Mouse (Mus musculus) ES-E14 (cell line): ENCODE results near the gene Gng5. TPM values are rescaled to one million over a fixed set of nuclear protein-coding genes. Genes with fewer than 3 reads are reported as not detected.

Experiments used
- DNase-seq: peaks from one replicate; pipeline ENCODE4 v3.0.0-alpha.2; 2013; ENCODE audit warnings: low read depth, low spot score
- H3K27ac ChIP-seq: 2 replicates; pipeline ENCODE4 v1.5.1; 2012; ENCODE audit warnings: low read depth, mild to moderate bottlenecking, low read length, moderate library complexity, mixed read lengths; ENCODE audit not compliant: poor library complexity, insufficient read depth, severe bottlenecking
- H3K36me3 ChIP-seq: 2 replicates; pipeline ENCODE4 v1.6.1; 2012; ENCODE audit warnings: mild to moderate bottlenecking, low read length, moderate library complexity, mixed read lengths; ENCODE audit not compliant: control insufficient read depth, poor library complexity, insufficient read depth, severe bottlenecking
- H3K4me1 ChIP-seq, 2 experiments: fragments of 150-350 bp in 1 of 2; sonication (generic) in 1 of 2; 2 replicates each; pipeline ENCODE4 v1.6.1; 2012; ENCODE audit warnings: low read length in 2 of 2, mild to moderate bottlenecking in 1 of 2, mixed read lengths in 1 of 2; ENCODE audit not compliant: control insufficient read depth in 2 of 2, insufficient read depth in 2 of 2, poor library complexity in 1 of 2
- H3K4me3 ChIP-seq, 2 experiments: fragments of 150-350 bp in 1 of 2; sonication (generic) in 1 of 2; 2 replicates each; pipeline ENCODE4 v1.5.1; 2012; ENCODE audit warnings: low read length in 2 of 2, low read depth in 1 of 2, mild to moderate bottlenecking in 1 of 2, mixed read lengths in 1 of 2; ENCODE audit not compliant: insufficient read depth in 1 of 2, poor library complexity in 1 of 2, severe bottlenecking in 1 of 2
- H3K9ac ChIP-seq: 2 replicates; pipeline ENCODE4 v1.6.1; 2012; ENCODE audit warnings: low read depth, mild to moderate bottlenecking, low read length, mixed read lengths; ENCODE audit not compliant: poor library complexity, insufficient read depth, severe bottlenecking
- H3K9me3 ChIP-seq: fragments of 150-350 bp; sonication (generic); 2 replicates; pipeline ENCODE4 v1.6.1; 2012; ENCODE audit warnings: low read depth, mild to moderate bottlenecking, low read length; ENCODE audit not compliant: control insufficient read depth, insufficient read depth
- CHD2 ChIP-seq: IDR thresholded peaks from 2 replicates; pipeline ENCODE4 v1.6.1; 2014; ENCODE audit warnings: mild to moderate bottlenecking, low read depth, low read length, inconsistent platforms
- HCFC1 ChIP-seq: IDR thresholded peaks from 2 replicates; pipeline ENCODE4 v1.6.1; 2012; ENCODE audit warnings: low read length, inconsistent platforms, borderline replicate concordance; ENCODE audit not compliant: insufficient read depth
- MAFK ChIP-seq: IDR thresholded peaks from 2 replicates; pipeline ENCODE4 v1.6.1; 2014; ENCODE audit warnings: mild to moderate bottlenecking, low read depth, low read length, inconsistent platforms; ENCODE audit not compliant: insufficient read depth
- ZC3H11A ChIP-seq: IDR thresholded peaks from 2 replicates; pipeline ENCODE4 v1.6.1; 2012; ENCODE audit warnings: low read depth, mild to moderate bottlenecking, inconsistent platforms, low read length, borderline replicate concordance
- ZNF384 ChIP-seq: IDR thresholded peaks from 2 replicates; pipeline ENCODE4 v1.6.1; 2012; ENCODE audit warnings: low read depth, low read length, inconsistent platforms
- in situ Hi-C, 2 experiments: fragments of 600-800 bp; cut with MboI; formaldehyde crosslinking; loops; one replicate each; pipeline ENCODE4 v1.15.1; 2025; ENCODE audit warnings: low sequenced_read_pairs in 2 of 2, inconsistent platforms in 1 of 2; ENCODE audit not compliant: unreplicated experiment in 2 of 2
- total RNA-seq: library from RNA; depleted of rRNA; stranded (reverse); fragments of 300-350 nt; gene quantifications from 2 replicates; pipeline ENCODE4 v1.2.3, GENCODE M21; 2012

The Gng5 gene
- total RNA-seq, 1 experiment = 234 TPM

DNA sequence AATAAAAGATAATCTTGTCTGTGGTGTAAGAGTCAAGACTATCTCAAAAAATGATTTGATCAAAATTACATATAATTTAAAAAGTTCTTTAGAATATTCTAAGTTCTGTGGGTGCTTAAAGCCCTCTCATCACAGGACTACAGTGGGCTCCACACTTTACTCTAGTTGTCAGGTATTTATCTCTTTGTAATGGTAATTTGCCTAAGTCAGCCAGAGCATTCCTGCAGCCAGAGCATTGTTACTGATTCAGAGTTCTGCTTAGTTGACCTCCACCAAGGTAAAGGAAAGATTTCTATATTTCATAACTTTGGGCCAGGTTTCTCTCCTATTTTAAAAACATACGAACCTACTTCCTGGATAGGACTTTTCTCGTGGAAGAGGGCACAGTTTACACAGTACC is 30.4 kb upstream of the Gng5 start:
- H3K4me1 ChIP-seq = peaks cover 0 to 4% of the 10 kb centered on the region in 2 experiments; a peak in 2 of 4 replicates
- H3K36me3 ChIP-seq = no peaks in the 10 kb centered on the region
- H3K9me3 ChIP-seq = no peaks in the 10 kb centered on the region
- no peak overlapping the region for H3K27ac ChIP-seq
- in situ Hi-C loops = no loop called here
- no peak for DNase-seq
- no peak for TF ChIP-seq HCFC1
- 0 out of 2 replicates have a peak, but pooled peaks have one; percentile 42 for TF ChIP-seq CHD2
- no peak for TF ChIP-seq MAFK
- no peak for TF ChIP-seq ZNF384
- no peak for TF ChIP-seq ZC3H11A
- H3K4me3 ChIP-seq = no peak overlapping the region
- no peak overlapping the region for H3K9ac ChIP-seq

DNA sequence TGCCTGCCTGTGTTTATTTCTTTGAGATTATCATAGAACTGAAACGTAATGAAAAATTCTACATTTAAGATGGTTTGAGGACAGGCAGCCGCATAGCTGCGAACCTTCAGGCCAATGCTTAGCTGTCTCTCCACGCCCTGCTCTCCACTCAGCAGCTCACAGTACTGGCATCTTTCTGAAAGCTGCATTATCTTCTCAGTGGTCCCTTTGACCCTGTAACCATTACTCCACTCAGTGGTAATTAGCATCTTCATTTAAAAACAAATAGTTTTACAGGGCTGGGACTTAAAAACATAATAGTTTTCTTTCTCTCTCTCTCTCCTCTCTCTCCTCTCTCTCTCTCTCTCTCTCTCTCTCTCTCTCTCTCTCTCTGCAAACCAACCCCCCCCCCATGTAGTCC is 26.9 kb upstream of the Gng5 start:
- no peak overlapping the region for H3K4me3 ChIP-seq
- peaks cover 0 to 4% of the 10 kb centered on the region in 2 experiments; a peak in 2 of 4 replicates for H3K4me1 ChIP-seq
- TF ChIP-seq CHD2 (no peak), ZNF384 (no peak), HCFC1 (no peak), ZC3H11A (no peak), MAFK (no peak)
- H3K36me3 ChIP-seq = no peaks in the 10 kb centered on the region
- DNase-seq = no peak
- no peaks in the 10 kb centered on the region for H3K9me3 ChIP-seq
- in situ Hi-C loops = no loop called here
- H3K27ac ChIP-seq = no peak overlapping the region
- no peak overlapping the region for H3K9ac ChIP-seq

DNA sequence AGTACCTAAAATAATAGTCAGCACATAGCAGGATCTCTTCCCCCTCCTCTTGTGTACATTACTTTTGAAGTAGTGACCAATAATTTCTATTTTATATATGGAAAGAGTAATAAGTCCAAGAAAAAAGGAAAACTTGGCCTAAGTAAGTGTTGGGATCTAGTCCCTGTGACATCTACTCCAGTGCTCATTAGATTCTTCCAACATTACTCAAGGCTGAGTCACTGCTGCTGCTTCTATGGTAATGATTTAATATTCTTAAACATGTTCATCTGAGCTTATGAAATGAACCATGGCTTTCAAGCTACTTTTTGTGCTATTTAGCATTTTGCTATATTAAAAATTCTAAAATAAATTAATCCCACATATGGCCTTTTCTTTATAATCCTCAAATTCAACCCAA is 25.9 kb upstream of the Gng5 start:
- H3K9ac ChIP-seq = no peak overlapping the region
- peaks cover 0 to 4% of the 10 kb centered on the region in 2 experiments; a peak in 2 of 4 replicates for H3K4me1 ChIP-seq
- H3K36me3 ChIP-seq = no peaks in the 10 kb centered on the region
- no peak overlapping the region for H3K4me3 ChIP-seq
- TF ChIP-seq HCFC1 (no peak), ZNF384 (no peak)
- DNase-seq = no peak
- H3K9me3 ChIP-seq = no peaks in the 10 kb centered on the region
- H3K27ac ChIP-seq = no peak overlapping the region
- in situ Hi-C loops = no loop called here

DNA sequence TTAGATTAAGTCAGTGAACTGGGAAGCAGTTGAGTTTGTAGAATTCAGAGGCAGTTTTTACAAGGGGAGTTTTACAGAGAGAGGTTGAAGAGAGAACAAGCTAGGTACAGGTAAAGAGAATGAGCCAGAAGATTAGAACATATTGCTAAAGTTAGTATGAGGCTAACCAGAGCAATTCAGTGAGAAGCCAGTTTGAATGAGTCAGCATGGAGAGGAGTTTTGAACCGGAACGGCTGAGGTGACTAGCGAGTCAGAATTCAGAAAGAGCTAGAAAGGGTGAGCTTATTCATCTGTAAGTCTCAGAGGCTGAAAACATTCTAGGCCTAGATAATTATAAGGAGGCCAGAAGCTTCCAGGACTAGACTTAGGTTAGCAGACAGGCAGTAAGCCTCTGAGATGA is 25.2 kb upstream of the Gng5 start:
- H3K9me3 ChIP-seq = no peaks in the 10 kb centered on the region
- in situ Hi-C loops = no loop called here
- no peak overlapping the region for H3K27ac ChIP-seq
- H3K4me1 ChIP-seq = peaks cover 0 to 4% of the 10 kb centered on the region in 2 experiments; a peak in 1 of 4 replicates
- H3K9ac ChIP-seq = no peak overlapping the region
- H3K36me3 ChIP-seq = no peaks in the 10 kb centered on the region
- TF ChIP-seq CHD2 (no peak), ZNF384 (no peak), MAFK (no peak), ZC3H11A (no peak), HCFC1 (no peak)
- H3K4me3 ChIP-seq = no peak overlapping the region
- DNase-seq = no peak

DNA sequence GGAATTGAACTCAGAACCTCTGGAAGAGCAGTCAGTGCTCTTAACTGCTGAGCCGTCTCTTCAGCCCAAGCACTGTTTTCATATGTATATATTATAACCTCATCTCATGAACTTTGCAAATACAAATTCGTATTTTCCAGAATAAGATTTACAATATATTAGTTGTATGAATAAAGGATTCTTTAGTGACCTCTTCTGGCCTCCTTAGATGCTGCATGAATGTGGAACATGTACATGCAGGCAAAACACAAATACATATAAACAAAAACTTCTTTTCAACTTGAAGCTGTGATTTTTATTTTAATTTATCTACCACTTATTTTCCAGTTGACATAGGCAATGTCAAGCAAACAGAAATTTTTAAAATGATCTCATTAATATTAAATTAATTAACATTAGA is 17.6 kb upstream of the Gng5 start:
- no peaks in the 10 kb centered on the region for H3K4me1 ChIP-seq
- no peaks in the 10 kb centered on the region for H3K9me3 ChIP-seq
- no peak overlapping the region for H3K27ac ChIP-seq
- H3K9ac ChIP-seq = no peak overlapping the region
- DNase-seq = no peak
- H3K4me3 ChIP-seq = no peak overlapping the region
- H3K36me3 ChIP-seq = no peaks in the 10 kb centered on the region
- TF ChIP-seq ZNF384 (no peak), MAFK (no peak), ZC3H11A (no peak), HCFC1 (no peak), CHD2 (no peak)
- in situ Hi-C loops = no loop called here
